Mouse (Mus musculus): ENCODE measurements at regions not wholly inside any gene's neighbourhood (a gene's known extent, or its start where the extent isn't known, plus 50 kb on each side); places are given as distances from the start of the nearest gene placed in this dataset.
"Not testable (repeated sequence)": the region's sequence is repeated elsewhere in the genome, so short reads cannot be mapped to it uniquely, and the experiment has no call there.

DNA sequence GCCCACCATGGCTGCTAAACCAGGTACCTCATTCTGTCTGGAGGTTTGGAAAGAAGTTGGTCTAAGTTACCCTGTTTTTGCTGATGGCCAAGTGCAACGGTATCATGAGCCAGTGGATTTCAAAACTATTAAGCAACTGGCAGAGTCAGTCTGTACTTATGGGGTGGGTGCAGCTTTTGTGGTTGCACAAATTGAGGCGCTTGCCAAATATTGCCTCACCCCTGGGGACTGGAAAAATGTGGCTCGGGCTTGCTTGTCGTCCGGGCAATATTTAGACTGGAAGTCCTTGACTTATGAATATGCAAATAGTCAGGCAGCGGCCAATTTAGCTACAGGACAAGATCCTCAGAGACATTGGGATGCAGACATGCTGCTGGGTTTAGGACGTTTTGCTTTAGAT, 110.2 kb downstream of the Olfr164 start:
- intact Hi-C loops (cut with DNase I), result loop anchor here (10.0 kb wide), 1 partner anchor 99 kb away; no protein-coding TSS in a partner anchor
- DNase-seq, result peak; percentile 5

DNA sequence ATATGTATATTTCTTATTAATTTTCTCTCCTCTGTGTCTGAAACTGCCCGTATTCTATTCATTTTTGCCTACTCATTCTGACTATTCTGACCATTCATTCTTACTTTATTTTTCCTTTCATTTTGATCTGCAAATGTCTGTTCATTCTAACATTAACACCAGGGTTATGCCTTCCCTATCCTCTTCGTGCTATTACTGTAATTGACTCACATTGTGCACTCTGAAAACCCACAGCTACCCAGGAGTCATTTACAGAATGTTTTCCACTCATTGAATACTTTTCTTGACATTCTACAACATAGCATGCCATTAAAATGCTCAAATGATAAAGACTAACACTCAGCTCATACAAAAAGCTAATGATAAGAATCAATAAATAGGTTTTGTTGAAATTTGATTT, 112.9 kb downstream of the Olfr164 start:
- no peak for DNase-seq
- intact Hi-C loops (cut with DNase I), result loop anchor here (10.0 kb wide), 1 partner anchor 96 kb away; no protein-coding TSS in a partner anchor

DNA sequence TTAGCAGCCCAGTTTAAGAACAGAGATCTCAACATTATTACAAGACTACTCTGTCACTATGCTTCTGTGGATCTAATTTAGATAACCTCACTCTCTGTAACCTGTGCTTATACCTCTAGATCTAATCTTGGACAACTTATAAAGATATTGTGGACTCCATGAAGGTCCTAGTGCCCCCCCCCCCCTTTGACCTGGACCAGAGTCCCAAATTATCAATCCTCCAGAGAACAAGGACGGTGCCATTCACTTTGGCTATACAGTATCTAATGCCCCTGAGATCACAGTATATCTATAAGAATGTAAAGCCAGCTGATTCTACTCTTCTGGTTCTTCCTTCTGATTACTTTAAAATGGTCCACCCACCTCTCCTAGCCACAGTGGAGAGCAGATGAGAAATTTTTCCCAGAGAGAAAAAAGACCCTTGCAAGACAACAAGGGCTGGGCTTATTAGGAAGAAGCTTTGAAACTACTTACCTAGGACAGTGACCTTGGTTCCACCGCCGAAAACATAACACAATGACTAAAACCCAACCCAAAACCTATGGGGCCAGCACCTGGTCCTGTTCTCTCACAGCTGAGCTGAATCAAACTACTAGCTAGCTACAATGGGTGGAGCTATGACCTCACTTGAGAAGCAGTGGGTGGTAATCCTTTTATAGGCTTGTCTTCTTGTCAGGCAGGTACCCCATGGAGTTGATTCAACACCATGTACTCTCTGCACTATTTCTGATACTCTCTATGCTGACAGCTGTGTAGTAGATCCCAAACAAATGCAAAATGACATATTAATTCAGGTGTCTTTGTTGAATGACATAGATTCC, 113.9 kb downstream of the Olfr164 start:
- DNase-seq, result no peak
- intact Hi-C loops (cut with DNase I), result loop anchor here (10.0 kb wide), 2 partner anchors 95 to 135 kb away; no protein-coding TSS in a partner anchor

DNA sequence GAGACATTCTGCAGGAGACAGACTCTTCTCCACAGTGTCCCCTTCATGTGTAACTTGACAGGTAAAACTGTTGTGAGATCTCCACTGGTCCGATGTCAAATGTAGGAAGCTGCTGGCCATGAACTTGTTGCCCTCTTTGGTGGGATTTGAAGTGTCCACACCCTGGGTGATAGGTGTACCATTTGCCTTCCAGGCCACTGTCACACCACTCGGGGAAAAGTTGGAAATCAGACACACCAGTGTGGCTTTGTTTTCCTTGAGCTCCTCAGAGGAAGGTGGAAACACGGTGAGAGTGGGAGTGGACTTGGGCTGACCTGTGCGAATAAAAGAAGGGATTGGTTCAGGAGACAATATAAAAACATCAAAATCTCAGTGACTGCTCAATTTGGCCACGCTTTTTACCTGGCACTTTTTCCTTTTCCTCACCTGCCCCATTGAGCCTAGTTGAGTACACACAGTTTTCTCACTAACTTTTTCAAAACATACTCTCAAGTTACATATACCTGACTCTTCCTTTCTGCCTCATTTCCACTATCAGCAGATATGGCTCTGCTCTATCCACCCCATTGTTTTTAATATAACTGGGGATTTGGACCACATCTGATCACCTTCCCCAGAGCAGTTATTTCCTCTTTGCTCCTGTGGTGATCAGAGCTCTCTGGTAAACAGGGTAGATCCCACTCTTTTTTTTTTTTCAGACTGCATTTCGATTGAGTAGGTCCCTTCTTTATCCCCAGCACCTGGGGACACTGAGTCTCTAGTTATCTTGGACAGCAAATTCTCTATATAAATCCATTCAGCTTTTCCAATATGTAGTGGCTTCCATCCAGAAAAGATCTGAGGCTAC, 115.1 kb downstream of the Olfr164 start:
- DNase-seq, result no peak
- intact Hi-C loops (cut with DNase I), result loop anchor here (10.0 kb wide), 1 partner anchor 134 kb away; no protein-coding TSS in a partner anchor

DNA sequence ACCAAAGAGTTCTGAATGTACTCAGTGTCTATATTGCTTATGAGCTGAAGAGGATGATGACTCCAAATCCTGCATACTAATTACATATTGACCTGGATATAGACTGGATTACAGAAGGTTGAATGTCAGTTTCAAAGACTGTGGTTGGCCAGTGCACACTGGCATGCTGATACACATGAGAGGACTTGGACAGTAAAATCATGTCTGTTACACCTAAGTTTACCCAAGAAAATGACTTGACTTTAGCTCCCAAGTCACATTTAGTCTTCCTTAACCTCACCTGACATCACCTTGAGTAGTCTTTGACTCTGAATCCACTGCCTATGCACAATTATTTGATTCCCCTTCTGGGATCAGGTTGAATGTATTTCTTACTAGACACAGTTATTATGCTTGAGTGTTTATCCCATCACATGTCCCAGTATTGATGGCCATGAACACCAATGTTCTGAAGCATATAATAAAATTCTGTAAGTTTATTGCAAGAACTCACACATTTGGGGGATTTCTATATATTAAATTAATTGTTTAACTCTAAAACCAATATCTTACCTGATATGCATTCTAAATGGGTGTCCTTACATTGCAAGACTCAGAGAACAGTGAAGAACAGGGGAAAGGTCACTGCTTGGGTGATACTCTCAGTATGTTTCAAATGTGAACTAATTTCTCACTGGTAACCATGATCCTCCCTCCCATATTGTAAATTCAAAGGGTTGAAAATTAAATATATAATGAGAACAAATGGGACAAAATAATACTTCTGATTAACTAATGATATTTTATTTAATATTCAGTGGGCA, 116.0 kb downstream of the Olfr164 start:
- DNase-seq, result no peak
- intact Hi-C loops (cut with DNase I), result loop anchor here (10.0 kb wide), 1 partner anchor 133 kb away; no protein-coding TSS in a partner anchor

DNA sequence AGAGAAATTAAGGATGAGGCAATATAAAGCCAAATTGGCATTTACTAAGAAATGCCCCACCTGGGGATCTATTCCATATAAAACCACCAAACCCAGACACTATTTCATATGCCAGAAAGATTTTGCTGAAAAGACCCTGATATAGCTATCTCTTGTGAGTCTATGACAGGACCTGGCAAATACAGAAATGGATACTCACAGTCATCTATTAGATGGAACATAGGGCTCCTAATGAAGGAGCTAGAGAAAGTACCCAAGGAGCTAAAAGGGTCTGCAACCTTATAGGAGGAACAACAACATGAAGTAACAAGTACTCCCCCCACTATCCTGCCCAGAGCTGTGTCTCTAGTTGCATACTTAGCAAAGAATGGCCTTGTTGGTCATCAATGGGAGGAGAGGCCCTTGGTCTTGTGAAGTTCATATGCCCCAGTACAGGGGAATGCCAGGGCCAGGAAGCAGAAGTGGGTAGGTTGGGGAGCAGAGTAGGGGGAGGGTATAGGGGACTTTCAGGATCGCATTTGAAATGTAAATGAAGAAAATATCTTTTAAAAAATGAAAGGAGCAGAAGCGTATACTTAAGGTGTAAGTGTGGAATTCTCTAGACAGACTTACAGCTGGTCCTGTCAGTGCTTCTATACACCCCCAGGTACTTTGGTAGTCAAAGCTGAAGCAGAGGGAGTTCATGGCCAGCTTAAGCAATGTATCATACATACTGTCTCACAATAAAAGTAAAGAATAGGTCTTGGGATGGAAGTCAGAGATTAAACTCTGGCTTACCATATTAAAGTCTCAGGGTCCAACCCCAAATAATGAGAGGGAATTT, 128.2 kb downstream of the Olfr164 start:
- no peak for DNase-seq
- intact Hi-C loops (cut with DNase I), result no loop called here

DNA sequence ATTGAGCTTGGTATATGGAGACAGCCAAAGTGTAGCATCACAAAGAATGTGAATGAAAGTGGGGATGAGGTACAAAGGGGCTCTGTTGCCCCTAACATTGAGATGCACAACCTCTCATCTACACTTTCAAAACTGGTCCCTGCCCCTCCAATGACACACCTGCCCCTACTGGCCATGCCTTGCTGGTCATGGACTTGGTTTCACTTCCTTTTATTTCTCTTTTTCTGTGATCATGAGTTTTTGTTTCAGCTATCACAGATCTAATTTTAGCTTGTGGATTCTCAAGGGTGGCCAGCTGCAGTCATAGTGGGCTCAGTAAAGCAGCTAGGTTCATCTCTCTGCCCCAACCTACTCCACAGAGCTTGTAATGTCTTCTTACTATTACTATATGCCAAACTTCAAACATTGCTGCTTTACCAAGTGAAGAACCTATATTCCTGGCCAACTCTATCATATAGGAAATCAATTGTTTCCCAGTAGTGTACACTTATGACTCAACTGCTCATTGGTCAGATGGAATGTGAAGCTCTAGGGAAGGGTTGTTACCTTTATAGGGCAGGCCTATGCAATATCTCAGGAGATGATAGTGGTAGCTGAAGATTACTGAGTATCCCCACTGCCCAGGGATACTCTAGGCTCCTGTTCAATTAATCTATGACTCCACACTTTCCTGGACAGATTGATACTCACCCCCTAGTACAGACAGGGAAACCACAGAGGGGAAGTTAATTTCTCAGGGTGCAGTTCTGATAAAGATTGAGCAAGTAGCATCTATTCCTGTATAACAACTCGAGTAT, 134.5 kb downstream of the Olfr164 start:
- intact Hi-C loops (cut with DNase I), result no loop called here
- DNase-seq, result no peak

DNA sequence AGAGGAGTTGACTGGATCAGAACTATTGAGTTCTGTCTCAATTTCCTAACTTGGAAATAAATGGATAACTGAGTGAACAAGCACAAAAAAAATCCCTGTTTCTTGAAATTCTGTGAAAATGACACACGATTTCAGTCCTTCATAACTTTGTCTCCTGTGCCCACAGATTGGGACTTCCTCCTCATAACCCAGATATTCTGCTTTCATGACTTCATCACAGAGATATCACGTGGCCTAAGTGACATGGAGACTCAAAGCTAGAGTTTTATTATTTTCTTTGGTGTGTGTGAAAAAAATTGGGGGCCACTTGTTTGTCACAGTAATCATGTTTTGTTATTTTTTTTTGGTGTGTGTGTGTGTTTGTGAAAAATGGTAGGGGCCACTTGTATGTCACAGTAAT, 160.8 kb downstream of the Olfr164 start:
- no peak for DNase-seq
- intact Hi-C loops (cut with DNase I), result no loop called here

DNA sequence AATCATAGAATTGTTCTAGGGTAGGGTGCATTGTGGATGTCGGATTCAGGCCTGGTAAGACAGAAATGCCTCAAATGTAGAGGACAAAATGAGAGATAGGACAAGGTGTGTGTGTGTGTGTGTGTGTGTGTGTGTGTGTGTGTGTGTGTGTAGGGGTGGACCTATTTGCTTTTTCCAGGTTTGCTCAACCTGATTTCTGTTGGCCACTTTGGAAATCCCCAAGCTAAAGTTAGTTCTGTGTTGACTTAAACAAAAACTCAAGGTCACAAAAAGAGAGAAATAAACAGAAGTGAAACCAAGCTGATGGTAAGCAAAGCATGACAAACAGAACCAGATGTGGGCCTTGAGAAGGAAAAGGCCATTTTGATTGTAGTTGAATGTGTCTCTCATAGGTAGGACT, 161.4 kb downstream of the Olfr164 start:
- DNase-seq; intact Hi-C loops (cut with DNase I): not testable (repeated sequence)

DNA sequence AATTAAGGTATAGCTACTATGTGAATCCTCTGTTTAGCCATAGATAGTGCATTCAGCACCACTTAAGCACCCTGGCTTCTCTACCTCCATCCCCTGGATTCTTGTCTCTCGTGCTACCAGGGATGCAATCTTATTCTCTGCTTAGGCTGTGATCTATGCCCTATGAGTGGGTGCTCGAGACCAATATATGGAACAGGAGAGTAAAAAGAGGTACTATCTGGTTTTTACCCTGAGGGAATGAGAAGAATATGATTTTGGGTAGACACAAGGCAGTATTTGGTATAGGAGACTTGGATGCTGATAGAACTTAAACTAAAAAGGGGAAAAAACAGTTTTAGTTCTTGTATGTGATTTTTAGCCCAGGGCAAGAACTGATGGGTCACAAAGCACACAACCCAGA, 162.8 kb downstream of the Olfr164 start:
- no peak for DNase-seq
- intact Hi-C loops (cut with DNase I), result no loop called here

DNA sequence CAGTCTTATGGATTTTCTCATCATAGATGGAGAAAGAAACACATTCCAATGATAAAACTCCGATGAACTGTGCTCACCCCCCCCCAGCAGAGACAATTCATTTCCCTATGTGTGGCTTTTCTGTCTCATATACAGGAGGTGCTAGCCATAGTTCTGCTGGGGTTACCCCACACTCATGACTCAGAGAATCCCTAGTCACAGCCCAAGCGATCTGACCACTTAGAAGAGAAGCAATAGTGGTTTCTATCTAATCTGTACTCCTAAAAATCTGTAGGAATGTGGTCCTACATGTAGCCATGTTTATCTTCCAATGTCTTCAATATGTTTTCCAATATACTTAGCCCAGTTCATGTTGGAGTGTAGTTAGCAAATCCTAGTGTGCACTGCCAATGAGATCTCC, 163.3 kb downstream of the Olfr164 start:
- DNase-seq, result no peak
- intact Hi-C loops (cut with DNase I), result no loop called here

DNA sequence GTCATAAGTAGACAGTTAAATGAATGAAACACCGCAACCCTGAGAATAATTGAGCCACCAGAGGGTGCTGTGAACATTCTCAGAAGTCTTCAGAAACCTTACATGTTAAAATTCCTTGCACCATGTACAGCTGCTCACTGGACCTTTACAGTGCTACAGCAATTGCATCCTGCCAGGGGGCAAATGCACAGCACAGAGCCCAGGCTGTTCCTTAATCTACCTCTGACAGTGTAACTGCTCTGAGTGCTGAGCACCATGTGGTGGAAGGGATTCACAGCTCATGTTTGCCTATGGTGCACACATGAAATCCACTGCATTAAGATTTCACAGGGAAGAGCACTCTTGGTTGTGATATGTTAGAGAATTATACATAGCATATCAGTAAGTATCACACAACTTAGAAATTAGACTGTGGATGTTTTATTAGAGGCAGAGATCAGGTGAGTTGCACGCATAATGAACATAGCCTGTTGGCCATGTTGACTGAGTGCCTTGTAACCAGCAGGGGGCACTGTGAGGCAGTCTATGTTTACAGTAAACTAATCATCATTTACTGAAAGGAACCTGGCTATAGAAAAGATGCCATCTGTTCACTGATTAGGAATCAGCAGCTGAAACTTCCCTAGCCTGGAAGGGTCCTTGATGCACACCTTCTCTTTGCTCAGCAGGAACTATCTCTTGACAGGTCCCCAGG, 167.4 kb downstream of the Olfr164 start:
- no peak for DNase-seq
- intact Hi-C loops (cut with DNase I), result no loop called here
